Comparison of ENCODE assay signal across 30 mouse cellular contexts in the genomic region with DNA sequence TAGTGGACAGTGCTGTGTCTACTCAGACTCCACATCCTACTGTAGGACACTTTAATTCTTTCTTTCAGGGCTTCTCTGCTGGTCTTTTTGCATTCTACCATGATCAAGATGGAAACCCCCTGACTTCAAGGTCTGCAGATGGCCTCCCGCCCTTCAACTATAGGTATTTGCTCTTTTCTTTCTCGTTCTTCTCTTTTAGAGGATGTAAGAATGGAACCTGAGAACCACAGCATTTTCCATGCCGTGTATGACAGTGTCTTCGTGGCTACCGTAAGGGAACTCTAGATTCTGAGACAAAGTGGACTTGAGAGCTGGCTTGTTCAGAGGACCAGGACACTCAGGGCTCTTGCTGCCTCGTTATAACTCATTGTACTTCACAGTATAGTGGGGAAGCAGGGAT.
"Had no signal": no experiment of that assay in that cellular context is flagged by ENCODE, and none has a peak within 500 bp of the region (broad histone marks: within the 10 kb centered on the region; RNA-seq: fewer than 3 reads in every experiment).

No protein-coding gene starts in this region.

- H3K4me1 ChIP-seq: limb, embryonic 10.5 days; limb, embryonic 12.5 days; limb, embryonic 13.5 days; limb, embryonic 15.5 days; liver, embryonic 12.5 days; liver, embryonic 13.5 days; liver, embryonic 15.5 days; lung, embryonic 15.5 days; midbrain, embryonic 10.5 days; midbrain, embryonic 12.5 days; midbrain, embryonic 13.5 days; midbrain, embryonic 15.5 days; neural tube, embryonic 12.5 days had no signal

- H3K4me2 ChIP-seq: limb, embryonic 12.5 days; limb, embryonic 13.5 days; limb, embryonic 15.5 days; liver, embryonic 11.5 days; liver, embryonic 12.5 days; liver, embryonic 13.5 days; liver, embryonic 15.5 days; lung, embryonic 14.5 days; lung, embryonic 15.5 days; midbrain, embryonic 11.5 days; midbrain, embryonic 12.5 days; midbrain, embryonic 13.5 days; midbrain, embryonic 15.5 days; neural tube, embryonic 12.5 days had no signal

- H3K27me3 ChIP-seq: limb, embryonic 12.5 days; limb, embryonic 13.5 days; limb, embryonic 15.5 days; liver, embryonic 12.5 days; liver, embryonic 13.5 days; liver, embryonic 15.5 days; lung, embryonic 15.5 days; megakaryocyte, embryonic 14.5 days; midbrain, embryonic 12.5 days; midbrain, embryonic 13.5 days; midbrain, embryonic 15.5 days; neural tube, embryonic 12.5 days had no signal

- H3K4me3 ChIP-seq: limb, embryonic 10.5 days; limb, embryonic 12.5 days; limb, embryonic 13.5 days; limb, embryonic 15.5 days; liver, embryonic 12.5 days; liver, embryonic 13.5 days; liver, embryonic 15.5 days; lung, embryonic 15.5 days; megakaryocyte, embryonic 14.5 days; midbrain, embryonic 10.5 days; midbrain, embryonic 12.5 days; midbrain, embryonic 13.5 days; midbrain, embryonic 15.5 days; myocyte; neural tube, embryonic 12.5 days had no signal

- H3K9me3 ChIP-seq: limb, embryonic 10.5 days; limb, embryonic 12.5 days; limb, embryonic 13.5 days; limb, embryonic 15.5 days; liver, embryonic 12.5 days; liver, embryonic 13.5 days; liver, embryonic 15.5 days; lung, embryonic 15.5 days; megakaryocyte, embryonic 14.5 days; midbrain, embryonic 10.5 days; midbrain, embryonic 12.5 days; midbrain, embryonic 13.5 days; midbrain, embryonic 15.5 days; neural tube, embryonic 12.5 days had no signal

- DNase-seq: left cerebral cortex, postnatal 4 days; liver; liver, embryonic 13.5 days; liver, postnatal 0 days; lung, adult 18-20 months; lung, adult 2 months; lung, embryonic 14.5 days; lung, postnatal 10 days; lung, postnatal 14 days; lung, postnatal 36 days; lung, postnatal 4 days; midbrain, embryonic 14.5 days had no signal

- H3K36me3 ChIP-seq: limb, embryonic 15.5 days; liver, embryonic 15.5 days; lung, embryonic 15.5 days had no signal

- H3K27ac ChIP-seq: limb, embryonic 10.5 days; limb, embryonic 12.5 days; limb, embryonic 13.5 days; limb, embryonic 15.5 days; liver, embryonic 12.5 days; liver, embryonic 13.5 days; liver, embryonic 14.5 days; liver, embryonic 15.5 days; lung, embryonic 15.5 days; macrophage; midbrain, embryonic 10.5 days; midbrain, embryonic 12.5 days; midbrain, embryonic 13.5 days; midbrain, embryonic 15.5 days; neural tube, embryonic 12.5 days had no signal

- H3K9ac ChIP-seq: limb, embryonic 12.5 days; limb, embryonic 13.5 days; limb, embryonic 15.5 days; liver, embryonic 12.5 days; liver, embryonic 13.5 days; liver, embryonic 14.5 days; liver, embryonic 15.5 days; liver, postnatal 0 days; lung, embryonic 14.5 days; lung, embryonic 15.5 days; midbrain, embryonic 12.5 days; midbrain, embryonic 13.5 days; midbrain, embryonic 15.5 days; neural tube, embryonic 12.5 days had no signal
